Mouse (Mus musculus) kidney, embryonic 16.5 days (tissue): ENCODE results near the gene Kcnn1. TPM values are rescaled to one million over a fixed set of nuclear protein-coding genes. Genes with fewer than 3 reads are reported as not detected.

ENCODE experiments used
- ATAC-seq: fragments of 200-750 bp; cut with Nextera tagmentation; 2 replicates; pipeline ENCODE4 v1.8.0; 2017; ENCODE audit warnings: moderate TSS enrichment; ENCODE audit not compliant: low FRiP score, low TSS enrichment
- H3K27ac ChIP-seq: fragments of 300-500 bp; sonication (generic); 2 replicates; pipeline ENCODE4 v1.5.1; 2014; ENCODE audit warnings: low read length
- H3K27me3 ChIP-seq: fragments of 300-500 bp; sonication (generic); 2 replicates; pipeline ENCODE4 v1.6.1; 2014; ENCODE audit warnings: low read length, control low read depth, mixed read lengths; ENCODE audit not compliant: insufficient read depth
- H3K36me3 ChIP-seq: fragments of 300-500 bp; sonication (generic); 2 replicates; pipeline ENCODE4 v1.6.1; 2014; ENCODE audit warnings: low read length, control low read depth, mixed read lengths; ENCODE audit not compliant: insufficient read depth
- H3K4me1 ChIP-seq: fragments of 300-500 bp; sonication (generic); 2 replicates; pipeline ENCODE4 v1.6.1; 2014; ENCODE audit warnings: low read length, control low read depth, mixed read lengths; ENCODE audit not compliant: insufficient read depth
- H3K4me2 ChIP-seq: fragments of 300-500 bp; sonication (generic); replicated peaks from 2 replicates; pipeline ENCODE4 v1.6.1; 2014; ENCODE audit warnings: low read depth, low read length
- H3K4me3 ChIP-seq: fragments of 300-500 bp; sonication (generic); 2 replicates; pipeline ENCODE4 v1.5.1; 2014; ENCODE audit warnings: mild to moderate bottlenecking, low read length
- H3K9ac ChIP-seq: fragments of 300-500 bp; sonication (generic); replicated peaks from 2 replicates; pipeline ENCODE4 v1.6.1; 2014; ENCODE audit warnings: low read length
- H3K9me3 ChIP-seq: fragments of 300-500 bp; sonication (generic); 2 replicates; pipeline ENCODE4 v1.6.1; 2016; ENCODE audit warnings: low read length, control low read depth
- WGBS: fragments of 180-500 bp; shearing (Covaris S2); extraction: QIAGEN DNeasy Blood & Tissue Kit; methylation state at CpG from one replicate; pipeline ENCODE4 v1.1.7; 2014; 5-methylcytosine and 5-hydroxymethylcytosine counted together
- polyA plus RNA-seq: library from polyadenylated mRNA; unstranded; fragments of >200 nt; fragmentation: Nextera tagmentation; extraction: Ambion mirVana; gene quantifications from 2 replicates; pipeline ENCODE4 v1.2.1, GENCODE M21; 2015

The Kcnn1 gene
- polyA plus RNA-seq, 1 experiment from 2014 or later: 2.9 TPM

- no peaks in the 10 kb centered on the region for H3K27me3 ChIP-seq
- peaks cover 9% of the 10 kb centered on the region; the same call in 1 of the 2 replicates for H3K4me1 ChIP-seq
- WGBS: 83% methylated on average over 4 of the region's 4 CpGs
- H3K27ac ChIP-seq: no peak overlapping the region
- H3K4me3 ChIP-seq: no peak overlapping the region
- H3K9ac ChIP-seq: no peak overlapping the region
- no peak for ATAC-seq
- H3K4me2 ChIP-seq: no peak overlapping the region
- no peaks in the 10 kb centered on the region for H3K9me3 ChIP-seq
- no peaks in the 10 kb centered on the region for H3K36me3 ChIP-seq
These were observed 21.1 kb upstream of the Kcnn1 start for GRCm38 (mm10) chr8:70884186-70884585.

GRCm38 (mm10) chr8:70880546-70880945, 17.5 kb upstream of the Kcnn1 start:
- Histone ChIP-seq H3K4me2 (no peak overlapping the region), H3K9me3 (no peaks in the 10 kb centered on the region), H3K27me3 (no peaks in the 10 kb centered on the region), H3K27ac (no peak overlapping the region), H3K36me3 (no peaks in the 10 kb centered on the region), H3K4me1 (peaks cover 9% of the 10 kb centered on the region; the same call in 1 of the 2 replicates), H3K9ac (0 out of 2 replicates have a peak overlapping the region, but pooled peaks have one; percentile 19), H3K4me3 (no peak overlapping the region)
- WGBS: 25% methylated on average over 11 of the region's 11 CpGs
- ATAC-seq: 0 out of 2 replicates have a peak, but pooled peaks have one; percentile 13

- H3K4me1 ChIP-seq: peaks cover 9% of the 10 kb centered on the region; the same call in 1 of the 2 replicates
- H3K9me3 ChIP-seq: no peaks in the 10 kb centered on the region
- peak; percentile 13; the same call in 1 of the 2 replicates for ATAC-seq
- 9% methylated on average over 4 of the region's 4 CpGs for WGBS
- no peak overlapping the region for H3K4me2 ChIP-seq
- 0 out of 2 replicates have a peak overlapping the region, but pooled peaks have one; percentile 27 for H3K9ac ChIP-seq
- no peak overlapping the region for H3K27ac ChIP-seq
- no peak overlapping the region for H3K4me3 ChIP-seq
- no peaks in the 10 kb centered on the region for H3K27me3 ChIP-seq
- no peaks in the 10 kb centered on the region for H3K36me3 ChIP-seq
These were observed 17.1 kb upstream of the Kcnn1 start for GRCm38 (mm10) chr8:70880126-70880525.

- Histone ChIP-seq H3K9me3 (no peaks in the 10 kb centered on the region), H3K4me3 (no peak overlapping the region), H3K27ac (no peak overlapping the region), H3K27me3 (no peaks in the 10 kb centered on the region), H3K36me3 (no peaks in the 10 kb centered on the region), H3K4me2 (no peak overlapping the region), H3K9ac (no peak overlapping the region), H3K4me1 (peaks cover 9% of the 10 kb centered on the region; the same call in 1 of the 2 replicates)
- ATAC-seq: no peak
- 58% methylated on average over 4 of the region's 4 CpGs for WGBS
These were observed 16.4 kb upstream of the Kcnn1 start for GRCm38 (mm10) chr8:70879500-70879899.

GRCm38 (mm10) chr8:70878178-70878577, 15.1 kb upstream of the Kcnn1 start:
- H3K4me2 ChIP-seq: no peak overlapping the region
- no peaks in the 10 kb centered on the region for H3K27me3 ChIP-seq
- no peaks in the 10 kb centered on the region for H3K9me3 ChIP-seq
- WGBS: 73% methylated on average over 2 of the region's 2 CpGs
- peaks cover 9% of the 10 kb centered on the region; the same call in 1 of the 2 replicates for H3K4me1 ChIP-seq
- H3K9ac ChIP-seq: no peak overlapping the region
- H3K27ac ChIP-seq: no peak overlapping the region
- ATAC-seq: no peak
- H3K4me3 ChIP-seq: no peak overlapping the region
- no peaks in the 10 kb centered on the region for H3K36me3 ChIP-seq

- H3K4me2 ChIP-seq: no peak overlapping the region
- no peaks in the 10 kb centered on the region for H3K27me3 ChIP-seq
- WGBS: 41% methylated on average over 4 of the region's 4 CpGs
- H3K27ac ChIP-seq: no peak overlapping the region
- peaks cover 14% of the 10 kb centered on the region; the same call in 1 of the 2 replicates for H3K4me1 ChIP-seq
- no peaks in the 10 kb centered on the region for H3K36me3 ChIP-seq
- no peaks in the 10 kb centered on the region for H3K9me3 ChIP-seq
- no peak overlapping the region for H3K4me3 ChIP-seq
- no peak overlapping the region for H3K9ac ChIP-seq
- no peak for ATAC-seq
These were observed 13.3 kb upstream of the Kcnn1 start for GRCm38 (mm10) chr8:70876382-70876781.

GRCm38 (mm10) chr8:70874441-70874840, 11.4 kb upstream of the Kcnn1 start:
- H3K4me1 ChIP-seq: peaks cover 4% of the 10 kb centered on the region; the same call in 1 of the 2 replicates
- WGBS: 91% methylated on average over 13 of the region's 13 CpGs
- no peak for ATAC-seq
- no peak overlapping the region for H3K4me3 ChIP-seq
- peak overlapping the region; percentile 86; the same call in 1 of the 2 replicates for H3K9ac ChIP-seq
- no peak overlapping the region for H3K4me2 ChIP-seq
- H3K27ac ChIP-seq: no peak overlapping the region
- no peaks in the 10 kb centered on the region for H3K27me3 ChIP-seq
- H3K9me3 ChIP-seq: no peaks in the 10 kb centered on the region
- H3K36me3 ChIP-seq: no peaks in the 10 kb centered on the region

- H3K9ac ChIP-seq: peak within 1 kb of the TSS; percentile 86
- H3K4me2 ChIP-seq: peak within 1 kb of the TSS; percentile 91
- 2% methylated on average over 46 of the region's 46 CpGs for WGBS
- H3K27ac ChIP-seq: peak within 1 kb of the TSS; percentile 93
- H3K36me3 ChIP-seq: no peaks in the 10 kb centered on the region
- no peaks in the 10 kb centered on the region for H3K9me3 ChIP-seq
- ATAC-seq: peak; percentile 89
- peaks cover 14% of the 10 kb centered on the region for H3K4me1 ChIP-seq
- no peaks in the 10 kb centered on the region for H3K27me3 ChIP-seq
- H3K4me3 ChIP-seq: peak within 1 kb of the TSS; percentile 85
These were observed 10.4 kb upstream of the Kcnn1 start, which contains the start of gene Ccdc124 for GRCm38 (mm10) chr8:70873364-70873985. Gene Ccdc124 (minus strand): TSS chr8:70873935.

GRCm38 (mm10) chr8:70872643-70873363, 9.7 kb upstream of the Kcnn1 start:
- no peak for ATAC-seq
- H3K9ac ChIP-seq: peak overlapping the region; percentile 86
- peak overlapping the region; percentile 91 for H3K4me2 ChIP-seq
- H3K36me3 ChIP-seq: no peaks in the 10 kb centered on the region
- WGBS: 3% methylated on average over 31 of the region's 31 CpGs
- peaks cover 20% of the 10 kb centered on the region for H3K4me1 ChIP-seq
- H3K4me3 ChIP-seq: peak overlapping the region; percentile 85
- H3K27ac ChIP-seq: peak overlapping the region; percentile 93
- H3K27me3 ChIP-seq: no peaks in the 10 kb centered on the region
- no peaks in the 10 kb centered on the region for H3K9me3 ChIP-seq
